Mouse (Mus musculus): ENCODE measurements around the gene Rlf.
A peak's percentile ranks its signal among the peaks of the same experiment; 100 is the strongest.
"Not testable (repeated sequence)": the region's sequence is repeated elsewhere in the genome, so short reads cannot be mapped to it uniquely, and the experiment has no call there.

Gene Rlf

GRCm38 (mm10) chr4:121214793-121215304, at the start of gene Rlf:
Gene Rlf, minus strand, starts transcription at chr4:121215084.
- peak; percentile 99 for DNase-seq

GRCm38 (mm10) chr4:121241612-121242000, 26.7 kb upstream of the Rlf start:
- DNase-seq: no peak

DNA sequence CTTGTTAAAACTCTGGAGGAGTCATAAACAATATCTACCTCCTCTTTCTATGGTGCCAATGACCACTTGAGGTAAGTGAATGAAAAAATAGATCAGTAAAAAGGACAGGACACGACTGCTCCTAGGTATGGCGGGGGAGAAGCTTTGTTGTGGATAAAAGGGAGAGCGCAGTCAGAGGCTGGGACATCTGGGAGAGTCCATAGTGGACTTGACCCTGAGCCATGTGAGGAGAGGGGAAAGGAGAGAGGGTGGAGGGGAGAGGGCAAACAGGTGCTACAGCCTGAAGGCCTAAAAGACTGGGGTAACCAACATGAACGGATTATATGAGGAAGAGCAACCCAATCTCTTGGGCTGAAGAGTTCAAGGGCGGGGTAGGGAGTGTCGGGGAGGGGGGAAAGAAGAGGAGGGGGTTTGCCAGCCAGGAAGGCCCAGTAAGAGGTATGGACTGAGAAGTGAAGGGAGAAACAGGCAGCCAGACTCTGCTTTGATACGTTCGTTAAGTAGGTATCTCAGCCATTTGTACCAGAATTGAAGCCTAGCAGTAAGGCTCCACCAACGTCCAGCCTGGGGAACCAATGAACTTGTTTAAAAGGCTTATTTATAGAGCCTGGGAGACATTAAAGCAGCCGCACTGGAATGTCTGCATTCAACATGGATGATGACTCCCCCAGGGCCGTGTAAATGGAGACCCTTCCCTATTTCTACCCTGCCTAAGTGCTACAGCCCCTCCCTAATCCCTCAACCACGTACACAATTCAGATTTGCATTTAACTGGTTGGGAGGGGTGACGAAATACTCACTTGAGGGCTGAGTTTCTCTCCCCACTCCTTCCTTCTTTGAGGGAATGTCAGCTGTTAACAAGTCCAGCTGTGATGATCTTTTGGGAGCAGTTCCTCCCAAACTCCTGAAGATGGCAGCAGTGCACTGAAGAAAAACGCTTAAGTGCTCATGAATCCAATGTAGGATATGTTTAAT, 26.0 kb upstream of the Rlf start:
- peak; percentile 4 for DNase-seq

DNA sequence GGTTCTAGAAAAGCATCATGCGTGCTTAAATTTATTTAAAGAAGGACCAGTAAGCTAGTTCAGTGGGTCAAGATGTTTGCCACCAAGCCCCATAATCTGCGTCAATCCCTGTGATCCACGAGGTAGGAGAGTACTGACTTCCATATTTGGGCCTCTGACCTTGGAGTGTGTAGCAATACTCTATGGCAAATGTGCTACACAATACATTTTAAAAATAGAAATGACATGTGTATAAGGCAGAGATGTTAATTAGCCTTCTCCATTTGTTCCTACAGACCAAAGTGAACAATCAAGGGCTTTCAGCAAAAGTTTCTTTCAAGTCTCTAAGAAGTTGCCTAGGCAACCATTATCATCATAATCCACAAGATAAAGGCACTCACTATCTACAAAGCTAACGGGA, 25.0 kb upstream of the Rlf start:
- no peak for DNase-seq

DNA sequence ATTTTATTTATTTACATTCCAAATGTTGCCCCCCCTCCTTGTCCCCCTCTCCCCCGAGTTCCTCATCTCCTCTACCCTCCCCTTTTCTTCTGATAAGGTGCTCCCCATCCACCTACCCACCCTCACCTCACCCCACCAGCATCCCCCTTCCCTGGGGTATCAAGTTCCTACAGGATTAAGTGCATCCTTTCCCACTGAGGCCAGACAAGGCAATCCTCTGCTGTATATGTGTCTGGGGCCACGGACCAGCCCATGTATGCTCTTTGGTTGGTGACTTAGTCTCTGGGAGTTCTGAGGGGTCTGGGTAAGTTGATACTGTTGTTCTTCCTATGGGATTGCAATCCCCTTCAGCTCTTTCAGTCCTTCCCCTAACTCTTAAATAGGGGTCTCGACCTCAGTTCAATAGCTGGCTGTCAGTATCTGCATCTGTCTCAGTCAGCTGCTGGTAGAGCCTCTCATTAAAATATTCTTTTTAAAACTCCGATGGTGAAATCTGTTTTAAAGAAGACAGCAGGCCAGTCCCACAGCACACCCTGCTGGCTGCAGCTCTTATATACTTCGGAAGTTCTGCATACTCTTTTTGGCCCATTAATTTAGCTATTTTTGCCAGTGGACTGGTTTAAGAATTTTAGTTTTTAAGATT, 17.0 kb upstream of the Rlf start:
- peak; percentile 48 for DNase-seq

DNA sequence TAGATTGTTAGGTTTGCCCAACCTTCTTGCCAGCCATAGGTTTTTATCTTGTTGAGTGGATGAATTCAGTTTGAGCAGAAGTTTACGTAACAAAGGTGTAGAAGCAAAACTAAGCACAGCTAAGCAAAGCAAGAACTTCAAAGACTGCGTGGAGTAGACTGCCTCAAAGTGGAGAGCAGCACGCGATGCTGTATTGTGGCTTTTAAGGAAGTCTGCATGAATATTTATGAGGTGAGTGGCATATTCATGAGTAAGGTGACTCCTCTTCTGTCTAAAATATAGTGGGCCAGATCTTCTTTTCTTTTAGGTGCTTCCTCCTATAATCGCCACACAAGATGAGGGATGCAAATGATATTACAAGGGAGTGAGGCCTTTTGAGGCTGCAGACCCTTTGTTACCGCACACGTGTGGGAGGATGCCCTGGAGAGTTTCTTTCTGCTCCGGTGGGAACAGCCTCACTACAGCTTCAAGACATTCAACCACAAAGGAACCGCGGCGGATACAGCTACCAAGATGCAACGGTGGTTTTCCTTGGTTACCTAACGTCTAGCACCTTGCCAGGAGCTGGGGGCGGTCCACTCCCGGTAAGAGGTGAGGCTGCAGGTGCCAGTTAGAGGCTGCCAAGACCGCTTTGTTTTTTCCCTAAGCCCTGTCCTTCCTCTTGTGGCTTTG, 16.2 kb upstream of the Rlf start:
- DNase-seq: no peak

DNA sequence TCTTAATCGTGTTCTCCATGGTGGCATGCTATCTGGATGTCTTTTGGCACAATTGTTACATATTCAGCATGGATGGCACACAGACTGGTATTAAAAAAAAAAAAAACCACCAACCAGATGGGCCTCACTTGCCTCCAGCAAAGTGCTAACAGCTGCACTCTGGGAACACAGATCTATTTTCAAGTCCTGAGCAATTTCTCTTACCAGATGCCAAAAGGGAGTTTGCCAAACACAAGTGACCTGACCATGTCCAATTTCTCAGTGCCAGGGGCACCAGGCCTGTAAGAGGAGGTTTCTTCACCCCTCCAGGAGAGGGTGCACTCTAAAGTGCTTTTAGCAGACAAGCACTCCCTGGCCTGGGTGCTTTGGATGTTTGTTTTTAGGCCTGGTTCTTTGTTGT, 12.2 kb upstream of the Rlf start:
- no peak for DNase-seq

DNA sequence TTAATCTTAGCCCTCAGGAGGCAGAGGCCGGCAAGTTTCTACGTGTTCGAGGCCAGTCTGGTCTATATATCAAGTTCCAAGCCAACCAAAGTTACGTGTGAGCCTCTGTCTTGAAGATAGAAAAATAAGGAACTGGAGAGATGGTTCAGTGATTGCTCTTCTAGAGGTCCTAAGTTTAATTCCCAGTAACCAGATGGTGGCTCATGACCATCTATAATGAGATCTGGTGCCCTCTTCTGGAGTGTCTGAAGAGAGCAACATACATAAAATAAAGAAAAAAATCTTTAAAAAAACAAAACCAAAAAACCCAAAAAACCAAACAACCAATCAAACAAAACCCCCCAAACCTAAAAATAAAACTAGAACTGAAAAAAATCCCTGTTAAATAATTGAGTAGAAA, 10.3 kb upstream of the Rlf start:
- no peak for DNase-seq

DNA sequence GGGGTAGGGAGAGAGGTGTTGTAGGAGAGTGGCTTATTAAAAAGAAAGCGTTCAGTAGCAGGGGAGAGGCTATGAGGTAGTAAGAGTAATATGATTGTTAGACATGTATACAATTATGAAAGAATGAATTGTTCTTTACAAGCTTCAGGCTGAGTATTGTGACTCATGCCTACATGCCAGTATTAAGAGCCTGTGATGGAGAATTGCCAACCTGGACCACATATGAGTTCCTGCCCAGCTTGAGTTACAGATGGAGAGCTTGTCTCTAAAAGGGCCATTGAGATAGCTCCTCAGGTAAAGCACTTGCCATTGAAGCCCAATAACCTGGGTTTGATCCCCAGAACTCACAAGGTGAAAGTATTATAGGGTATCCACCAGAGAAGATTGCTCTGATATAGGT, 8.3 kb upstream of the Rlf start:
- DNase-seq: no peak

DNA sequence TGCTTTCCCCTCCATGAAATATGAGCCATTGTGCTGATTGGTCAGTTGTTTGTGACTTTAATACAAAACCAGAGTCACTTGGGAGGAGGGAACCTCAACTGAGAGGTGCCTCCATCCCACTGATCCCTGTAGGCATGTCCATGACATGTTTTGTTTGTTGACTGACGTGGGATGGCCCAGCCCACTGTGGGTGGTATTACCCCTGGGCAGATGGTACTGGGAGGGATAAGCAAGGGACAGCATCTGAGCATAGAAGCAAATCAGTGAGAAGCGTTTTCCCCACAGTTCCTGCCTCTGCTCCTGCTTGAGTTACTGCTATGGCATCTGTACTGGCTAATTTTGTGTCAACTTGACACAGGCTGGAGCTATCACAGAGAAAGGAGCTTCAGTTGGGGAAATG, 1.3 kb upstream of the Rlf start:
- DNase-seq: no peak

DNA sequence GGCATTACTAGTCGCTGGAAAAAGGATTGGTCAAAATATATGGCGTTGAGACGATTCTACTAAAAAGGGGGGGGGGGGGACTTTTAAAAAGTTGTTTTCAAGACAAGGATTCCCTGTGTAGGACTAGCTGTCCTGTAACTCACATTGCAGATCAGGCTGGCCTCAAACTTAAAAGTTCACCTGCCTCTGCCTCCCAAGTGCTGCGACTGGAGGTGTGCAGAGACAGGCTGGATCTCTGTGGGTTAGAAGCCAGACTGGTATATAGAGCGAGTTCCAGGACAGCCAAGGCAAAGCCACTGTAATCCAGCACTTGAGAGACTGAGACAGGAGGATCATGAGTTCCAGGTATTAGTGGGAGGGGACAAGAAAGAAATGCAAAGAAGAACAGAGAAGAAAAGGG, 605 bp upstream of the Rlf start:
- DNase-seq: no peak

DNA sequence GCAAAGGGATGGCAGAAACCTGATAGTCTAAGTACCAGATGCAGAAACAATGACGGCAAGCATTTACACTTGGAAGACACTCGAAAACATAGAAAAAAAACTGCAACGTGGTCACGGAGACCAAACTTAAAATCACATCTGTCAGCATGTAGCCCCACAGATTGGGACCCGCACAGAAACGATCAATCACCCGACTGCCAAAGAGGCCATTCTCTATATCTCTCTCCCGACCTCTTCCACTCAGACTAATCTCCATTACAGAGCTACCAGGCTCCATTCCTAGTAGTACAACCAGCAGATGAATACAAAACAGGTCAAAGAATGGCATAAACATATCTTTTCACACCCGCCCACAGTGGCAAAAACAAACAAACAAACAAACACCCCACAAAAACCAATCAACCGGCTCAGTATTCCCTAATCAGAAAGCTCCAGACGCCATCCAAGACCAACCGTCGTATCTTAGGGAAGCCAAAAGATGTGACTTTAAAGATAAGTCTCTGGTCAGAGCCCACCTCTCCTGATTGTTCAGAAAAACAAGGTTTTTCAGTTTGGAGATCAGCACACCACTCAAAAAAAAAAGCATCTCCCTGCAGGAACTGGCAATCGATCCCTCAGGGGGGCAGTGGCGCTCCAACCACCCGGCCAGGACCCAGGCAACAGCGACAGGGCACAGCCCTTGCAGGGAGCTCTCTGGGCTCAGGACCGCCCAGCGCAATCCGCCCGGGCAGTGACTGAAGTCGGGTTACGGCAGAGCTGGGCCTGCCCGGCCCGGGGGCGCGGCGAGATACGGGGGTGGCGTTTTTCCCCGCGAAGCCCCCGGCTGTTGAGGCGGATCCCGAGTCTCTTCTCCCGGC, 720 bp downstream of the Rlf start:
- peak; percentile 53 for DNase-seq

DNA sequence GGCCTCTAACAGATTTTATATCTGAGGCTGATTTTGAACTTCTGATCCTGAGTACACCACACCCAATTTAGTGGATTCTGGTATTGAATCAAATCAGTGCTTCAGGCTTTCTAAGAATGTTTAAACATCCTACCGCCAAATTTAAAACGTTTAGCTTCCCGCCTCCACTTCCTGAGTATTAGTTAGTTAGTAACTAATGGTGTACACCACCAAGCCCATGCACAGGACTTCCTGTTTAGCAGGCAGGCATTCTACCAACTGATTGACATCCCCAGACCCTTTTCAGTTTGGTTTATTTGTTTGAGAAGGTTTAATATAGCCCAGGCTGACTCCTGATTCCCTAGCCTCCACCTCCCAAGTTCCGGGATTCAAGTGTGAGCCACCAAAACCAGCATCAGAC, 6.0 kb downstream of the Rlf start:
- no peak for DNase-seq

DNA sequence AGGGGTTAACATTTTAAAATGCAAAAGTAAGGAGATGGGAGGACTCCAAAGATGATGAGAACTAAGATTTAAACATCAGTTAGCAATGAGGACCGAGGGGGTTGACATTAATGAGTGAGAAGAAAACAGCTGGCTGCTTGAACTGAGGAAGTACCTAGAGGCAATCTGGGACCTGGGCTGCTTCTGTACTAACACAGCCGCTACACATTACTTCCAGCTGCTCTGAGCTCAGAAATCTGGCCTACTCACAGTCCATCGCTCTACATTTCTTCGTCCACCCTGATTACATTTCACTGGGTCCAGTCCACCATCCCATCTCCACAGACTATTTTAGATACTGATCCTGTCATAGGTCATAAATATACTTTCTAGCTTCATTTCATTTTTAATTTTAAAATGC, 17.0 kb downstream of the Rlf start:
- no peak for DNase-seq

DNA sequence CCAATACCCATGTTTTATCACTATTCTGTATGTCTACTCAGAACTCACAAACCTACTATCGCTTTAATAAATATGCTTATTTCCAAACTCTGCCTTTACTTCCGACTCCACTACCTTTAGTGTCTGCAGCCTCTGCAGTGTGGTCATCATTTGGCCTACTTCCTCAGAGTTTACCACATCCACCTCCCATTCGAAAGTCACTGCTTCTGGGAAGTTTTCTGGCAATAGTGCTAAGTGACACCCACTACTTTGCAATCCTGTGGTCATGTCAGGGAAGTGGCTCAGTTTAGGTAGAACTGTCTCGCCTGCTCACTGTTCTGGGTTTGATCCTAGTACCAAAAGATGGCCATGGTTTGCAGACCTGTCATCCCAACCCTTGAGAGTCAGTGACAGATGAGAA, 17.9 kb downstream of the Rlf start:
- peak; percentile 6 for DNase-seq

DNA sequence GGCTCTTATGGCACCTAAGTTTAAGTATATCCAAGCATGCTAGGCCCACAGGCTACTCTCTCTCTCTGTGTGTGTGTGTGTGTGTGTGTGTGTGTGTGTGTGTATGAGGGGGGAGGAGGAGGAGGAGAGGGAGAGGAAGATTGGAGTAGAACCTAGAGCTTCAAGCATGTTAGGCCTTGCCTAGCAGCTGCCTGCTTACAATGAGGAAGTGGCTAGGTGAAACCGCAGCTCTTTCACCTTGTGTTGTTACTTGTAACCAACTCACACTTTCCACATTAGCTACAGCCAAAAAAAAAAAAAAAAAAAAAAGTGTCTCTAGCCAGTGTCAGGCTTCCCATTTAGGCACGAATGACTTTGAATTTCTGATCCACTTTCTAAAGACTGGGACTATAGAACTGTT, 18.7 kb downstream of the Rlf start:
- no peak for DNase-seq

DNA sequence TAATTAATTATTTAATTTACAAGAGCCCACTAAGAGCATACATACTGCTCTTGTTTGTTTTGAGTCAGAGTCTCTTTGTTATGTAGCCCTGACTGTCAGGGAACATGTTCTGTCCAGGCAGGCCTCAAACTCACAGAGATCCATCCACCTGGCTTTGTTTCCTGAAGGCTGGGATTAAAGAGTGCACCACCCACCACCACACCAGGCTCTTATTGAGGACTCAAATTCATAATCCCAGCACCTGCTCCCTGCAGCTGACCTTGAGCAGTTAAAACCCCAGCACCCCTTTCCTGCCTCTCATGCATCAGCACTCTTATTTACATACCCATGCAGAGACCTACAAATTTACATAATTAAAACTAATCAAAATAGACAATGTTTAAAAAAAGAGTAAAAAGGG, 20.1 kb downstream of the Rlf start:
- no peak for DNase-seq

DNA sequence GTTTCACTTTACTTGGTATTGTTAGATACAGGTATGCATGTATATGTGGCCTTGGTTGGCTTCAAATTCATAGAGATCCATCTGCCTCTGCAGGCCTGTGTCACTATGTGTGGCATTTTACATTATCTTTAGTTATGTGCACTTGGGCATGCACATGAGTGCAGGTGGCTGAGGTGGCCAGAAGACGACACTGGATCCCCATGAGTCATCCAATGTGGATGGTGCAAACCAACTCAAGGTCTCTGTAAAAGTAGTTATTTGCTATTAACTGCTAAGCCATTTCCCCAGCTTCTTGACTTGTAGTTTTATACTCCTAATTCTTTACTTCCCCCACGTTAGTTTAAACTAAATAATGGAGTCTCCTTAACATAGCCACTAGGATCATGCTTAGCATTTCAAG, 22.6 kb downstream of the Rlf start:
- DNase-seq: no peak

DNA sequence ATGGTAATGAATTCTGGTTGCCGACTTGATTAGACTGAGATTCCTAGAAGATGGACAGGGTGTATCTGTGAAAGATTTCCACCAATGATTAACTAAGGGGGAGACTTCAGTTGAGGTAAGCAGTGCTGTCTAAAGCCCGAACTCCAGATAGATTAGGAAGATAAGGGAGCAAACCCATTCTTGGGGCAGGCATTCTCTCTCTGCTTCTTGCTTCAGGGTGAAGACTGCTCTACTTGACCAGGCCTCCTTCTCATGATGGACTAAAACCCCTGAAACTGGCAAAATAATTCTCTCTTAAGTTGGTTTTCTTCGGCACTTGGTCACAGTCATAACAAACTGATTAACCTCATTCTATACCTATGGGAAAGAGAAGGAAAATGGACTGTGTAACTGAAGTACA, 25.5 kb downstream of the Rlf start:
- no peak for DNase-seq

GRCm38 (mm10) chr4:121179669-121180068, 35.2 kb downstream of the Rlf start:
- no peak for DNase-seq

- DNase-seq: no peak
Observed at GRCm38 (mm10) chr4:121167656-121168055, 47.2 kb downstream of the Rlf start.

DNA sequence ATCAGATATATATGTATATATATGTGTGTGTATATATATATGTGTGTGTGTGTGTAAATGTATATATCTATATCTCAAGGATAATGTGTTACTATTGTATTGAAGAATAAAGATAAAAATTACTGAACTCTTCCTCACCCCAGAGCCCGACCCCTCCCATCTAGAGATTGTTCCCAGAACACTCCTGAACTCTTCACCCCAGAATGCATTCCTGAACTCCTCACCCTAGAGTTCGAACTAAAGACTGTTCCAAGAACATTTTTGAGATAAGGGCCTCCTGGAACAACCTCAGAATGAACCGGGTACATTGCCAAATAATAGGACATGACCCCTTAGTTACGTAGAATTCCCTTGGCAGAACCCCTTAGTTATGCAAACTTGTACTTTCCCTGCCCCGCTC, 48.2 kb downstream of the Rlf start:
- not testable (repeated sequence) for DNase-seq

All from lung, postnatal 14 days (tissue).